Mouse (Mus musculus): ENCODE results near the gene Dnajc22.

DNA sequence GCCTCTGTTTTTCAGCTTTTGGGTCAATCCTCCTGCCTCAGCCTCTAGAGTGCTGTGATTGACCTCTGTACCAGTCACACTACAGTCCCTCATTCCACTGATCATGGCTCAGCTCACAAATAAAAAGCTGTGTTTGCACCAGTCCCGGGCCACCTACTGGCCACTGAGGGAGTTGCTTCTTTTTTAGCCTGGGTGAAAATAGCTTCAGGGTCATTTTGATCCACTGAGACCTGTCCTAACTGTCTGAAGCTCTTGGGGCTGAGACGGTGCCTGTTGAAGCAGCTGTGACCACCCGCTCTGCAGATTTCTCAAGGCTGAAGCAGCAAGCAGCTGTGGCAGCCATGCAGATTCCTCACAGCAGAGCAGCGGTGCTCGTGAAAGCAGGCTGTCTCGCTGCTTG, 46.7 kb downstream of the Dnajc22 start:
- TF ChIP-seq CTCF (IDR thresholded peaks at IDR 0.05; ENCODE audit: borderline replicate concordance, insufficient read depth, low read depth, low read length), result peak; percentile 68; the same call in 1 of the 2 replicates
- TF ChIP-seq POLR2A (IDR thresholded peaks at IDR 0.05; ENCODE audit: borderline replicate concordance, insufficient read depth, low read length), result no peak

All from cerebellum, adult 2 months (tissue).